Mouse (Mus musculus): ENCODE data around the gene Rgs14. TPM values are rescaled to one million over a fixed set of nuclear protein-coding genes. Genes with fewer than 3 reads are reported as not detected.
A peak's percentile ranks its signal among the peaks of the same experiment; 100 is the strongest.

Rgs14 gene
- total RNA-seq, 1 experiment, result 0.62 TPM

DNA sequence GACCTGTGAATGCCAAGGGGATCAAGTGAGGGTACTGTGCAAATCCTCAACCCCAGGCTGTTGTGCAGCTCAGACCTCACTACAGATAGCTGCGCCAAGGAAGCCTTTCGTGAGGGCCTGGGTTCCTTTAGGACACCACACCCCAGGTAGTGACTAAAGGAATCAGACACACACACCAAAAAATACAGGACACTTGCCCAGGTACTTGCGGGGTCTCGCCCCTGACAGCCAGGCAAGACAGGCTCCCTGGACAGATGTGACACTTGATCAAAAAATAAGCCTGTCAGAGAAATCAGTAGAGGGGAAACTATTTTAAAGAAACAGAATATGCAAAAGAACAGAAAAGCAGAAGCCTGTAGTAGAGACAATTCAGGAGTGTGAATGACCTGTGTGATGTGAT is 40.9 kb upstream of the Rgs14 start:
- H3K36me3 ChIP-seq (ENCODE audit: control insufficient read depth, insufficient read depth, low read length, poor library complexity, severe bottlenecking), result peaks cover 16% of the 10 kb centered on the region
- TF ChIP-seq CHD2 (IDR thresholded peaks at IDR 0.05; ENCODE audit: low read depth, low read length) (no peak), MAFK (IDR thresholded peaks at IDR 0.05; ENCODE audit: insufficient read depth, low read depth, low read length) (no peak), HCFC1 (IDR thresholded peaks at IDR 0.05; ENCODE audit: borderline replicate concordance, insufficient read depth, low read length) (no peak), ZNF384 (IDR thresholded peaks at IDR 0.05; ENCODE audit: low read depth, low read length) (no peak), ZC3H11A (IDR thresholded peaks at IDR 0.05; ENCODE audit: borderline replicate concordance, low read depth, low read length) (no peak)
- peaks cover 3 to 33% of the 10 kb centered on the region in 2 experiments; a peak in 3 of 4 replicates for H3K4me1 ChIP-seq (ENCODE audit: control insufficient read depth in 2 of 2, insufficient read depth in 2 of 2, low read length in 2 of 2, poor library complexity in 1 of 2)
- in situ Hi-C loops (cut with MboI; ENCODE audit: low sequenced_read_pairs in 2 of 2, unreplicated experiment in 2 of 2), result no loop called here
- H3K9ac ChIP-seq (ENCODE audit: insufficient read depth, low read depth, low read length, poor library complexity, severe bottlenecking), result 0 out of 2 replicates have a peak overlapping the region, but pooled peaks have one; percentile 58
- H3K27ac ChIP-seq (ENCODE audit: insufficient read depth, low read depth, low read length, poor library complexity, severe bottlenecking), result no peak overlapping the region
- DNase-seq (ENCODE audit: low read depth, low spot score), result no peak
- H3K4me3 ChIP-seq (ENCODE audit: insufficient read depth in 1 of 2, low read depth in 1 of 2, low read length in 2 of 2, poor library complexity in 1 of 2, severe bottlenecking in 1 of 2), result peak overlapping the region in 1 of 2 experiments; percentile 93; a peak in 2 of 4 replicates
- H3K9me3 ChIP-seq (ENCODE audit: control insufficient read depth, insufficient read depth, low read depth, low read length), result no peaks in the 10 kb centered on the region

DNA sequence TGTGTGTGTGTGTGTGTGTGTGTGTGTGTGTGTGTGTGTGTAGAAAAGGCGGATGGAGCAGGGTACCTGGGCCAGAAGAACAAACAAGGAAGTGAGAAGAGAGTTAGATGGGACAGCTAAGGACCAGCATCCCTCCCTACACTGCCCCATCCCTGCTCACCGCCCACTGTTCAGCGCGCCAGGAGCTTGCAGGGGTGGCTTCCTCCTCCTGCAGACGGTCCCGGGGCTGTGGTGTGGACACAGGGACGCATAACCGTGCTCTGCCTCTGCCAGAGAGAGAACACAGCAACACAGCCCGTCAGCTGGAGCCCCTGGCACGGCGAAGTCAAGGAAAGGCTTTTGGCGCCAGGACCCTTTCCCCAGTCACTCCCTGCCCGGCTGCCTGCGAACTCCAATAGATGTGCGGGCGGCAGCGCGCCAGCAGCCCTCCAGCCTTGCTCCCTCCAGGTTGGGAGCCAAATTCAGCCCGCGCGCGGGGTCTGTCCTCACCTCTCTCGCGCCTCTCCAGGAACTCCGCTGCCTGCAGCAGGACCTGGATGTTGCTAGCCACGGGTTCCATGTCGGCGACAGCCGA is 40.3 kb upstream of the Rgs14 start:
- no peak for DNase-seq (ENCODE audit: low read depth, low spot score)
- H3K27ac ChIP-seq (ENCODE audit: insufficient read depth, low read depth, low read length, poor library complexity, severe bottlenecking), result no peak overlapping the region
- H3K9me3 ChIP-seq (ENCODE audit: control insufficient read depth, insufficient read depth, low read depth, low read length), result no peaks in the 10 kb centered on the region
- peak overlapping the region; percentile 86 to 93 for H3K4me3 ChIP-seq (ENCODE audit: insufficient read depth in 1 of 2, low read depth in 1 of 2, low read length in 2 of 2, poor library complexity in 1 of 2, severe bottlenecking in 1 of 2)
- TF ChIP-seq HCFC1 (IDR thresholded peaks at IDR 0.05; ENCODE audit: borderline replicate concordance, insufficient read depth, low read length), result no peak
- TF ChIP-seq CHD2 (IDR thresholded peaks at IDR 0.05; ENCODE audit: low read depth, low read length), result no peak
- TF ChIP-seq ZC3H11A (IDR thresholded peaks at IDR 0.05; ENCODE audit: borderline replicate concordance, low read depth, low read length), result no peak
- TF ChIP-seq MAFK (IDR thresholded peaks at IDR 0.05; ENCODE audit: insufficient read depth, low read depth, low read length), result no peak
- TF ChIP-seq ZNF384 (IDR thresholded peaks at IDR 0.05; ENCODE audit: low read depth, low read length), result no peak
- H3K4me1 ChIP-seq (ENCODE audit: control insufficient read depth in 2 of 2, insufficient read depth in 2 of 2, low read length in 2 of 2, poor library complexity in 1 of 2), result peaks cover 0 to 30% of the 10 kb centered on the region in 2 experiments; a peak in 3 of 4 replicates
- H3K36me3 ChIP-seq (ENCODE audit: control insufficient read depth, insufficient read depth, low read length, poor library complexity, severe bottlenecking), result peaks cover 10% of the 10 kb centered on the region
- peak overlapping the region; percentile 58; the same call in 1 of the 2 replicates for H3K9ac ChIP-seq (ENCODE audit: insufficient read depth, low read depth, low read length, poor library complexity, severe bottlenecking)
- in situ Hi-C loops (cut with MboI; ENCODE audit: low sequenced_read_pairs in 2 of 2, unreplicated experiment in 2 of 2), result no loop called here

DNA sequence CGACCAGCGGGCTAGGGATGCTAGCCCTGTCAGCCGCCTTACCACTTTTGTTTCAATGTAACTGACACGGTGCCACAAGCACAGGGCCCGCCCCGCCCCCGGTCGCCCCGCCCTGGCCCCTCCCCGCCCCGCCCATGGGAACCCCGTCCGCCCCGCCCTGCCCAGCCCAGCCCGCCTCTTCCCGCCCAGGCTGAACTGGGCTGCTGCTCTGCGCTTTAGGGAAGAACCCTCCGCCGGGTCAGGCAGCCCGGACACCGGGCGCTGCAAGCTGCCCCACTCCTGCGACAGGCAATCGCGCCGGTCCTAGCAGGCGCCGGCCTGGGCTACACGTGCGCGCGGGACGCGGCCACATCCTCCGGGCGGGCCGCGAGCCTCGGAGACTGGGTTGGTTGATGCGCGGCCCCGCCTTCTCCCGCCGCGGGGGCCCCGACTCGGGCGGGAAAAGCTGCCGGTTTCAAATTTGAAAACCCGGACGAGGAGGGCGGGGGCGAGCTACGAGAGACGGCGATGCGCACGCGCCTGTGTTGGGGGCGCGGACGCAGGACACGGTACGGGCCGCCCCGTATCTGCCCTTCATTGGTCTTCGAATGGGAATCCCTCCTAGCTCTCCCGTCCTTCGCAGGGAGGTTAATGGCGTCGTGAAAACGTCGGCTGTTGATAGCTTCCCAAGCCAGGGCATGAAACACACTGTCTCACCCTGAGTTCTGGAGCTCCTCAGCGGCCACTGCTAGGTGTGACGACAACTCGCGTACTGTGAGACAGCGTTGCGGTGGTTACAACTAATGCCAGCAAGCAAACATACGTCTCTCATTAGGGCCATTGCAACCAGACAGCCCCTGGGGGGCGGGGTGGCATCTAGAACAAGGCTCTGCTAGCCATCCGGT is 39.6 kb upstream of the Rgs14 start, which contains the start of gene Mxd3:
Mxd3 (minus strand) TSS at position 141 of the 884 bp plus-strand sequence.
- Histone ChIP-seq H3K27ac (ENCODE audit: insufficient read depth, low read depth, low read length, poor library complexity, severe bottlenecking) (peak within 1 kb of the TSS; percentile 90), H3K9me3 (ENCODE audit: control insufficient read depth, insufficient read depth, low read depth, low read length) (no peaks in the 10 kb centered on the region), H3K4me1 (ENCODE audit: control insufficient read depth in 2 of 2, insufficient read depth in 2 of 2, low read length in 2 of 2, poor library complexity in 1 of 2) (peaks cover 0 to 28% of the 10 kb centered on the region in 2 experiments; a peak in 3 of 4 replicates), H3K9ac (ENCODE audit: insufficient read depth, low read depth, low read length, poor library complexity, severe bottlenecking) (peak within 1 kb of the TSS; percentile 93), H3K36me3 (ENCODE audit: control insufficient read depth, insufficient read depth, low read length, poor library complexity, severe bottlenecking) (peaks cover 6% of the 10 kb centered on the region; the same call in 1 of the 2 replicates), H3K4me3 (ENCODE audit: insufficient read depth in 1 of 2, low read depth in 1 of 2, low read length in 2 of 2, poor library complexity in 1 of 2, severe bottlenecking in 1 of 2) (peak within 1 kb of the TSS; percentile 86 to 93)
- TF ChIP-seq CHD2 (IDR thresholded peaks at IDR 0.05; ENCODE audit: low read depth, low read length), result no peak
- no peak for TF ChIP-seq HCFC1 (IDR thresholded peaks at IDR 0.05; ENCODE audit: borderline replicate concordance, insufficient read depth, low read length)
- TF ChIP-seq ZC3H11A (IDR thresholded peaks at IDR 0.05; ENCODE audit: borderline replicate concordance, low read depth, low read length), result no peak
- no peak for TF ChIP-seq ZNF384 (IDR thresholded peaks at IDR 0.05; ENCODE audit: low read depth, low read length)
- no peak for TF ChIP-seq MAFK (IDR thresholded peaks at IDR 0.05; ENCODE audit: insufficient read depth, low read depth, low read length)
- in situ Hi-C loops (cut with MboI; ENCODE audit: low sequenced_read_pairs in 2 of 2, unreplicated experiment in 2 of 2), result no loop called here
- peak; percentile 67 for DNase-seq (ENCODE audit: low read depth, low spot score)

DNA sequence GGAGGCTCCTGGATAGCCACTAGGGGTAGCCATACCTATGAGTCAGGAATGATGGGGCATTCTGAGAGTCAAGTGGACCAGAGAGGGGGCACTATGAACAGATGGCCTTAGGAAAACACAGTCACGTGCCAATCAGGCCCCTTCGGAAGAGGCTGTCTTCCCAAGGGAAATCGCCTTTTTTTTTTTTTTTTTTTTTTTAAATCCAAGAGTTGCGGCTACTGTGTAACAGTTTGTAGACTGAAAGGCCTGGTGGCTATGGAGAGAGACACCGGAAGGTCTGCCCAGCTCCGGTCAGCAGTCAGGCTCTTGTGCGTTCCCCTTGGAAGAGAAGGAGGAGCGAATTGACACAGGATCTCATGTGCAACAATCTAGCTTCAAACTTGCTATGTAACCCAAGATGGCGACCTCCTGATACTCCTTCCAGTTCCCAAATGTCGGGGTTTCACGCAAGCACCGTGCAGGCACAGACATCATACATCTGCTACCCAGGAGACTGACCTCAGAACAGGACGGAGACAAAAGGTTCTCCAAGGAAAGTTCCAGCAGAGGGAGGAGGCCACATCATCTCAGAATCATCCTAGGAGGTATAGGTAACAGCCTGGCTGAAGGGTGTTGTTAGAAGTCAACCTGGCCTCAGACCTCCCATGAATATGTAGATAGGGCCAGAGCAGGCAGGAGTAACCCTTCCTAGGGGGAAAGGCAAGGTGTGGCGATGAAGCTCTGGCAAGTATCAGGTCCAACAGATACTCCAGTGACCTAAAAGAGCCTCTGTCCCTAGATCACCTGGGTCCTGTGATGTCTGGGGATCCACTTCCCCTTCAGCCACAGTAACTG is 38.7 kb upstream of the Rgs14 start:
- DNase-seq (ENCODE audit: low read depth, low spot score), result no peak
- Histone ChIP-seq H3K4me1 (ENCODE audit: control insufficient read depth in 2 of 2, insufficient read depth in 2 of 2, low read length in 2 of 2, poor library complexity in 1 of 2) (peaks cover 0 to 30% of the 10 kb centered on the region in 2 experiments; a peak in 3 of 4 replicates), H3K36me3 (ENCODE audit: control insufficient read depth, insufficient read depth, low read length, poor library complexity, severe bottlenecking) (no peaks in the 10 kb centered on the region; the same call in 1 of the 2 replicates), H3K4me3 (ENCODE audit: insufficient read depth in 1 of 2, low read depth in 1 of 2, low read length in 2 of 2, poor library complexity in 1 of 2, severe bottlenecking in 1 of 2) (peak overlapping the region; percentile 86 to 93), H3K27ac (ENCODE audit: insufficient read depth, low read depth, low read length, poor library complexity, severe bottlenecking) (peak overlapping the region; percentile 90), H3K9me3 (ENCODE audit: control insufficient read depth, insufficient read depth, low read depth, low read length) (no peaks in the 10 kb centered on the region), H3K9ac (ENCODE audit: insufficient read depth, low read depth, low read length, poor library complexity, severe bottlenecking) (peak overlapping the region; percentile 93)
- TF ChIP-seq CHD2 (IDR thresholded peaks at IDR 0.05; ENCODE audit: low read depth, low read length), result 0 out of 2 replicates have a peak, but pooled peaks have one; percentile 11
- TF ChIP-seq MAFK (IDR thresholded peaks at IDR 0.05; ENCODE audit: insufficient read depth, low read depth, low read length), result peak; percentile 90
- no peak for TF ChIP-seq HCFC1 (IDR thresholded peaks at IDR 0.05; ENCODE audit: borderline replicate concordance, insufficient read depth, low read length)
- peak; percentile 91 for TF ChIP-seq ZNF384 (IDR thresholded peaks at IDR 0.05; ENCODE audit: low read depth, low read length)
- TF ChIP-seq ZC3H11A (IDR thresholded peaks at IDR 0.05; ENCODE audit: borderline replicate concordance, low read depth, low read length), result peak; percentile 4; the same call in 1 of the 2 replicates
- in situ Hi-C loops (cut with MboI; ENCODE audit: low sequenced_read_pairs in 2 of 2, unreplicated experiment in 2 of 2), result no loop called here
